Mouse (Mus musculus): ENCODE data around the gene Slc35f1. TPM values are rescaled to one million over a fixed set of nuclear protein-coding genes. Genes with fewer than 3 reads are reported as not detected.

Slc35f1 gene
- 4.0 TPM in 2 replicates for polyA plus RNA-seq (2015; fragmentation: Nextera tagmentation; extraction: Ambion mirVana)

DNA sequence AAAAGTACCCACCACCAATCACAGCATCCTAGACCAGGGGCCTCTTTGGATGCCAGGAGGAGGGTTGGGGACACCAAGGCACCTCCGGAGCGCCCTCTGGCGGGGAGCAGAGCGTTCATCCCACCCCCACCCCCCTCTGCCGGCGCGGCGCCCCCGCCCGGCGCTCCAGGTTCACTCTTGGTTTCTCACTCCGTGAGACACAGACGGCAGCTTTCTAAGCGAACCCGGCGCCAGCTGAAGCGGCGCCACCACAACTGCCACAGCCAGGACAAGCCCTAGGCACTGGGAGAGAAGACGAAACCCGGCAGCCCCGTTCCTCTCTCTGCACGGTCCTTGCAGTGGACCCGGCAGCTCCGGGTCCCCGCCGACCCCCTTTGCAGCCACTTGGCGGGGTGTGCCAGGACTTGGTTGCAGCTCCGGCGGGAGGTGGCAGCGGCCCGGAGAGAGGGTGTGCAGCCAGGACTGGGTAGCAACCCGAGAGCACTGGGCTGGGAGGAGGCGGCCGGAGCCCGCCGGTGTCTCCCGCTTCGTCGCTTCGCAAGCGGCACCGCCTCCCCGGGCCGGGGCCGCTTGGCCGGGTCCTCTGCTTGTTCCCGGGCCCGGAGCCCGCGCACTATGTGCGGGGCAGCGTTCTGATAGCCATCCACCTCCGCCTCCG is at the start of gene Slc35f1:
Slc35f1 (plus strand) TSS at position 200 of the 658 bp plus-strand sequence.
- Histone ChIP-seq H3K4me3 (replicated peaks) (peak within 1 kb of the TSS; percentile 64), H3K27ac (replicated peaks) (peak within 1 kb of the TSS; percentile 70), H3K9ac (peak within 1 kb of the TSS; percentile 50), H3K4me2 (replicated peaks) (peak within 1 kb of the TSS; percentile 93), H3K4me1 (peaks cover 11% of the 10 kb centered on the region), H3K9me3 (replicated peaks) (no peaks in the 10 kb centered on the region), H3K27me3 (peaks cover 7% of the 10 kb centered on the region; the same call in 1 of the 2 replicates), H3K36me3 (no peaks in the 10 kb centered on the region)
- peak; percentile 88 for ATAC-seq (ENCODE audit: insufficient number of reproducible peaks, low FRiP score, low TSS enrichment, low read depth)
- WGBS = under 1% methylated on average over 54 of the region's 54 CpGs

DNA sequence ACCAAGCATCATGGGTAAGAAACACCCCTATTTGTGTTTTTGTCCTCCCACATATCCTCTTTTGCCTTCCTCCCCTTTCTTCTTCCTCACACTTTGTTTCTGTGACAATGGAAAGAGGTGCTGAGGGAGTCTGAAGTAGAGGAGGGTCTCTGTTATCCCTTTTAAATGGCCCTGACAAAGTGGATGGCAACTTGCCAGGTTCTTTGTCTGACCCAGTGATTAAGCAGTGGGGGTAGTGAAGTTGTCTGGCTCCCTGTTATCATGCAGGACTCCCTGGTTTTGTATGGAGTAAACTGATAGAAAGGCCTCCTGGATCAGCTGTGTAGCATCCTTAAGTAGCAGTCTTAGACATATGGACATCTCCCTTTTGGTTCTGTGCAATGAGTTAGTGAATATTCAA is 19.1 kb upstream of the Slc35f1 start:
- Histone ChIP-seq H3K9ac (no peak overlapping the region), H3K4me1 (no peaks in the 10 kb centered on the region), H3K4me2 (replicated peaks) (no peak overlapping the region), H3K27ac (replicated peaks) (no peak overlapping the region), H3K9me3 (replicated peaks) (no peaks in the 10 kb centered on the region), H3K27me3 (no peaks in the 10 kb centered on the region), H3K4me3 (replicated peaks) (no peak overlapping the region), H3K36me3 (no peaks in the 10 kb centered on the region)
- no peak for ATAC-seq (ENCODE audit: insufficient number of reproducible peaks, low FRiP score, low TSS enrichment, low read depth)

DNA sequence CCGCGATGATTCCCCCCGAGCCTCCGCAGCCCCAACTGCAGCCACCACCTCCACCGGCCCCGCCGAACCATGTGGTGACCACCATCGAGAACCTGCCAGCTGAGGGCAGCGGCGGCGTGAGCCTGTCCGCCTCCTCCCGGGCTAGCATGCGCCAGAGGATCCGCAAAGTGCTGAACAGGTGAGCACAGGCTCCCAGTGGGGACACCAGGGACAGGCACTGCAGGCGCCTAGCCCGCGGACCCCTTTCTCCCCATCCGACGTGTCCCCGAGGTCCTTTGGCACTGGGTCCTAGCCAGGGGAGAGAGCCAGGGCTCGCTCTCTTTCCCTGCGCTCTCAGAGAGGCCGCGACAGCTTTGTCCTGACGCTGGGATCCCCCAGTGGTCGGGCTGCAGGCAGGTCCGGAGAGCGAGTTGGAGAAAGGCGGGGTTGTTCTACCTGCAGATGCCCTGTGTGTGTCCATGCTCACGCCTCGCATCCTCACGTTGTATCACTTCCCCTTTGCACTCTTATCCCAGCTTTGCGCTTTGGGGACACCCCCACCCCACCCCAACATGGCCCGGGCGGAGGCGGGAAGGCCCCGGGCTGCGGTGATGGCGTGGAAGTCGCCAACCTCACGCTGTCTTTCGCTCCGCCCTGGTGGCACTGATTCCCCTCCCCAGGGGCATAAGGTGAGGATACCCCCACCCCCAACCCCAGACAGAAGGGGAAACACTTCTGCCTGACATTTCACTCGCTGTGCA is 829 bp downstream of the Slc35f1 start:
- Histone ChIP-seq H3K27me3 (peaks cover 7% of the 10 kb centered on the region; the same call in 1 of the 2 replicates), H3K9me3 (replicated peaks) (no peaks in the 10 kb centered on the region), H3K36me3 (no peaks in the 10 kb centered on the region), H3K4me2 (replicated peaks) (peak overlapping the region; percentile 93), H3K4me1 (peaks cover 11% of the 10 kb centered on the region), H3K4me3 (replicated peaks) (peak overlapping the region; percentile 64), H3K27ac (replicated peaks) (no peak overlapping the region; the same call in 1 of the 2 replicates), H3K9ac (peak overlapping the region; percentile 50)
- WGBS = 1% methylated on average over 45 of the region's 45 CpGs
- peak; percentile 41 for ATAC-seq (ENCODE audit: insufficient number of reproducible peaks, low FRiP score, low TSS enrichment, low read depth)

- peak; percentile 48; the same call in 1 of the 2 replicates for ATAC-seq (ENCODE audit: insufficient number of reproducible peaks, low FRiP score, low TSS enrichment, low read depth)
These were observed 13.4 kb downstream of the Slc35f1 start for GRCm38 (mm10) chr10:52703688-52704087.

DNA sequence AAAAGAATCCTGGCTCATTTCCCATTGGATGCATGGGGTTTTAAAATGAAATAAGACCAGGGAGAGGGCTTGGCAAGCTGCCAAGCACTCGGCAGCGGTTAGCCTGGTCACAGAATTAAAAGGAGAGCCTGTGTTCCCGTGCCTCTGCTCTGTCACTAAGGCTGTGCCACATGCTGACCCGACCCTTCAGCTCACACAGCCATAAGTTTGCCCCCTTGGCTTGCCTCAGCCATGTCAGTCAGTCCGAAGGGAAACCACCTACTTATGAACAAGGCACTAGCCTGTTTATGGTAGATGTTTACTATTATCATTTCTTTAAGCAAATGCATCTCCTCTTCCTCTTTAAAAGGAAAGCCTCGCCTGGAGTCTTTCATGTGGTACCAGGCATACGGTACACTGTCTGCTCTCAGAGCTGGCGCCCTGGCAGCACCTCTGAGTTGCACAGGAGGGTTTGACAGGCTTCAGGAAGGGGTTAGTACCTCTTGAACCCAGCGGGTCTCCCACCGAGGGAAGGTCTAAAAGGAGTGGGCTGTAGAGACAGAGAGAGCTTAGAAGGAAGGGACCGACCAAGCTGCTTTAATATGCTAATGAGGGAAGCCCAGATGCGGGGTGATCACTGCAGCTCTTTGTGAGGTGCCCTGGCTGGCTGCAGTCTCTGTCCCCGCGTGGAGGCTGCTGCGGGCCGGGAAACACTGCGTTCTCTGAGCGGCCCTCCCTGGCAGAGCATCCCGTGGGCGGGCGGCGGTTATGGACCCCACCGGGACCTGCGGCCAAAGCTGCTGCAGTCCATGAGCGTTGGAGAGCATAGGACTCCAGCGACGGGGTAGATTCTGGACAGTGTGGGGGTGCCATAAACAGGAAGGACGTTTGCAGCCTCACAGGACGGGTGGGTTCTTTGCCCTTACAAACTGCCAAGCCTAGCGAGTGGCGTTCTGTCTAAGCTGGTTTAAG is 14.0 kb downstream of the Slc35f1 start:
- Histone ChIP-seq H3K36me3 (no peaks in the 10 kb centered on the region), H3K27ac (replicated peaks) (peak overlapping the region; percentile 55), H3K4me1 (peaks cover 11% of the 10 kb centered on the region), H3K27me3 (no peaks in the 10 kb centered on the region), H3K4me3 (replicated peaks) (peak overlapping the region; percentile 41), H3K4me2 (replicated peaks) (peak overlapping the region; percentile 83), H3K9me3 (replicated peaks) (no peaks in the 10 kb centered on the region), H3K9ac (no peak overlapping the region)
- 2% methylated on average over 31 of the region's 31 CpGs for WGBS
- peak; percentile 86 for ATAC-seq (ENCODE audit: insufficient number of reproducible peaks, low FRiP score, low TSS enrichment, low read depth)

More at GRCm38 (mm10) chr10:52703688-52704087, 13.4 kb downstream of the Slc35f1 start:
- Histone ChIP-seq H3K9me3 (replicated peaks) (no peaks in the 10 kb centered on the region), H3K4me2 (replicated peaks) (peak overlapping the region; percentile 83), H3K36me3 (no peaks in the 10 kb centered on the region), H3K9ac (no peak overlapping the region), H3K4me1 (peaks cover 11% of the 10 kb centered on the region), H3K27ac (replicated peaks) (peak overlapping the region; percentile 55; the same call in 1 of the 2 replicates), H3K4me3 (replicated peaks) (peak overlapping the region; percentile 41), H3K27me3 (no peaks in the 10 kb centered on the region)

DNA sequence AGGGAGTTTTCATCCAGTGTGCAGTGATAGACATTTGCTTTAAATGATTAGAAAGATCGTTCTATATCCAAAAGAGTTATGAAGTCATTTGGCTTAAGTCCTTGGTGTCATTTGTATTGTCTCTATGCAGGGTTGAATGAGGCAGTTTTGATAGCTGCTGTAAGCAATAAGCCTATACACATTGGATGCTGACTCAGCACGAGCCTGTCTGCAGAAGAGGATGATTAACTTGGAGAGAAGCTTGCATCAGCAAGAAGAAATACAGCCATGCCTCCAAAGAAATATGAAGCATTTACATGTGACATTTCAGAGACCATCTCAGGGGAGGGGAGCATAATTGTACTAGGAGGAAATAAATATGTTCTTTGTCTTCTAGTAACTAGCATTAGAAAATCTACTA is 19.1 kb downstream of the Slc35f1 start:
- WGBS = 68% methylated on average over 2 of the region's 2 CpGs
- no peak overlapping the region for H3K4me2 ChIP-seq (replicated peaks)

DNA sequence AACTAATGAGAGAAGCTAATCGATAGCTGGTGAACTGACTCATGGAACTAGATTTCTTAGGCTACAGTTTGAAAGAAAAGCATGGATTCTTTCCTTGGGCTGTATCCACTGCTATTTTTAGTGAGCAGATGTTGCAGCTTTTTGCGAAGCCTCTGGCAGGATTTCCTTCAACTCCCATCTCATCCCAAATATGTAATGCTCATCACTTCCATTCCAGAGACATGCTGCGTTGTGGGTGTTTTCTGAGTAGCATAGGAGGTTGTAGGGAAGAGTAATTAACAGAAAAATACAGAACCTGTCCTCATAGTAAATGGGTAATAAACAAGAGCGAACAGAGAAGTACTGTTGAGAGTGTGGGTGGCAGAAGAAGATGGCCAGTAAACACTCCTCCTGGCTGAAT is 21.8 kb downstream of the Slc35f1 start:
- no peak overlapping the region for H3K4me2 ChIP-seq (replicated peaks)
- H3K9ac ChIP-seq = no peak overlapping the region
- 63% methylated on average over 4 of the region's 4 CpGs for WGBS
- no peaks in the 10 kb centered on the region for H3K4me1 ChIP-seq
- H3K36me3 ChIP-seq = no peaks in the 10 kb centered on the region
- H3K27me3 ChIP-seq = no peaks in the 10 kb centered on the region
- H3K4me3 ChIP-seq (replicated peaks) = no peak overlapping the region
- no peak for ATAC-seq (ENCODE audit: insufficient number of reproducible peaks, low FRiP score, low TSS enrichment, low read depth)
- no peaks in the 10 kb centered on the region for H3K9me3 ChIP-seq (replicated peaks)
- no peak overlapping the region for H3K27ac ChIP-seq (replicated peaks)

More for the DNA sequence above, 19.1 kb downstream of the Slc35f1 start:
- Histone ChIP-seq H3K27ac (replicated peaks) (no peak overlapping the region), H3K9me3 (replicated peaks) (no peaks in the 10 kb centered on the region), H3K9ac (no peak overlapping the region), H3K27me3 (no peaks in the 10 kb centered on the region), H3K4me3 (replicated peaks) (no peak overlapping the region), H3K36me3 (no peaks in the 10 kb centered on the region), H3K4me1 (peaks cover 3% of the 10 kb centered on the region; the same call in 1 of the 2 replicates)
- no peak for ATAC-seq (ENCODE audit: insufficient number of reproducible peaks, low FRiP score, low TSS enrichment, low read depth)

- no peak overlapping the region for H3K4me2 ChIP-seq (replicated peaks)
- H3K27me3 ChIP-seq = no peaks in the 10 kb centered on the region
- H3K4me3 ChIP-seq (replicated peaks) = no peak overlapping the region
- no peak for ATAC-seq (ENCODE audit: insufficient number of reproducible peaks, low FRiP score, low TSS enrichment, low read depth)
- no peak overlapping the region for H3K9ac ChIP-seq
- 79% methylated on average over 2 of the region's 2 CpGs for WGBS
- no peaks in the 10 kb centered on the region for H3K4me1 ChIP-seq
- H3K9me3 ChIP-seq (replicated peaks) = no peaks in the 10 kb centered on the region
- no peaks in the 10 kb centered on the region for H3K36me3 ChIP-seq
- no peak overlapping the region for H3K27ac ChIP-seq (replicated peaks)
These were observed 24.2 kb downstream of the Slc35f1 start for GRCm38 (mm10) chr10:52714557-52714956.

GRCm38 (mm10) chr10:52715146-52715545 is 24.8 kb downstream of the Slc35f1 start:
- H3K9me3 ChIP-seq (replicated peaks) = no peaks in the 10 kb centered on the region
- no peak overlapping the region for H3K4me3 ChIP-seq (replicated peaks)
- no peaks in the 10 kb centered on the region for H3K36me3 ChIP-seq
- ATAC-seq (ENCODE audit: insufficient number of reproducible peaks, low FRiP score, low TSS enrichment, low read depth) = no peak
- H3K27ac ChIP-seq (replicated peaks) = no peak overlapping the region
- H3K9ac ChIP-seq = no peak overlapping the region
- 89% methylated on average over 4 of the region's 4 CpGs for WGBS
- H3K4me2 ChIP-seq (replicated peaks) = no peak overlapping the region
- no peaks in the 10 kb centered on the region for H3K4me1 ChIP-seq
- H3K27me3 ChIP-seq = no peaks in the 10 kb centered on the region

DNA sequence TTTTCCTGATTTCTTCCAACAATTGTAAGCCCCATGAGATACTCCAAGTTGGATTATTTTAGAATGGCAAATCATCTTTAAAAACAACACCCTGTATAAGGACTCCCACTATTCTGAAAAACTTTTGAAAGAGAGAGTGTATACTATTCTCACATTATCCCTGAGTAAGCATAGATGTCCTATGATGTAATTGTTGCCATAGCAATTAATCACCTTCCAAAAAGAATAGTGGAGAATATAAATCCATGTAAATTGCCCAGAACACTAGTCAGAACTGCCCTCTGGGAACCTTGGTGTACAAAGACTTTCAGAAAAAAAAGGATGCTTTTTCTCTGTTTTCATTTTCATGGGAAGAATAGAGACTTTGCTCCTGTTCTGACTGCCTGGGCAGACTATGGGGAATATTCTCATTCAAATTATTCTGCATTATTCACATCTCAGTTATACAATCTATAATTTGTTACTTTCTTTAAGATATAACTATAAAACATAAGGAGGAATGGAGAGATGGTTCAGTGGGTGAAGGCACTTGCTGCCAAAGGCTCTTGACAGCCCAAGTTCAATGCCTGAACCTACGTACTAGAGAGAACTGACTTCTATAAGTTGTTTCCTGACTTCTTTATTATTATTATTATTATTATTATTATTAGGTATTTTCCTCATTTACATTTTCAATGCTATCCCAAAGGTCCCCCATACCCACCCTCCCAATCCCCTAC is 28.0 kb downstream of the Slc35f1 start:
- Histone ChIP-seq H3K4me2 (replicated peaks) (no peak overlapping the region), H3K9me3 (replicated peaks) (no peaks in the 10 kb centered on the region), H3K4me3 (replicated peaks) (no peak overlapping the region), H3K36me3 (no peaks in the 10 kb centered on the region), H3K27ac (replicated peaks) (no peak overlapping the region), H3K27me3 (no peaks in the 10 kb centered on the region), H3K9ac (no peak overlapping the region), H3K4me1 (no peaks in the 10 kb centered on the region)
- WGBS = 97% methylated on average over 1 of the region's 1 CpGs
- peak; percentile 65; the same call in 1 of the 2 replicates for ATAC-seq (ENCODE audit: insufficient number of reproducible peaks, low FRiP score, low TSS enrichment, low read depth)

All from embryonic facial prominence, embryonic 15.5 days (tissue).